Mouse (Mus musculus) cerebellum, adult 18-20 months (tissue): ENCODE measurements around the gene Olfr310.

Experiments
- DNase-seq, 2 experiments: peaks; one replicate each; pipeline ENCODE4 v3.0.0; 2021

Olfr310 gene

DNA sequence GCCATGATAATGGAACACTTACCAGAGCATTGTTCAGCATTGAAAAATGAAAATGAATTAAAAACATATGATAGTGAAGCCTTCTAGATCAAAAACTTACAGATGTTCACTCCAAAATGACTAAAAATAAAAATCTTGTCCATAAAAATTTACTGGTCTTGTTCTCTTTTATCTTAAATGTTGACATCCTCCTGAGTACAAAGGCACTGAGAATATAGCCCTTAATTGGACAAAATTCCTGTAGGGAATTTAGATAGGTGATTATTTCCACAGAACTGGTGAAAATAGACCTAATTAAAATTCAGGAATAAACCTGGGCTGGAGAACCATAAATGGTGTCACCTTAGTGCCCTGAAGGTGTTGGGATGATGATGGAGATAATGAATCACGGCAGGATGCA is at the start of gene Olfr310:
Gene Olfr310, minus strand, starts transcription at position 101 of the 400 bp plus-strand sequence.
- no peak for DNase-seq

GRCm38 (mm10) chr7:86325530-86325929 is 48.6 kb upstream of the Olfr310 start, which contains the start of gene Olfr308:
Gene Olfr308, minus strand, starts transcription at chr7:86325630.
- no peak for DNase-seq

DNA sequence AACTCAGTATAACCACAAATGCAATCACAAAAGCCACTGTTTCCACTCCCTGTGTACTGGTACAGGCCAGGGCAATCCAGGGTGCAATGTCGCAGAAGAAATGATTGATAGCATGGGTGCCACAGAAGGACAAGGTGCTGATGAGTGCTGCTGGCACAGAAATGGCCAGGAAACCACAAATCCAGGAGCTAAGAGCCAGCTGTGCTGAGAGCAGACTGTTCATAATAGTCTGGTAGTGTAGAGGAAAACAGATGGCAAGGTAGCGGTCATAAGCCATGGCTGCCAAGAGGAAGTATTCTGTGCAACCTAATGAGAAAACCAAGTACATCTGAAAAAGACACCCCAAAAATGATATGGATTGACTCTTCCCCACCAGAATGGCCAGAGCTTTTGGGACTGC is 44.4 kb upstream of the Olfr310 start:
- no peak for DNase-seq

DNA sequence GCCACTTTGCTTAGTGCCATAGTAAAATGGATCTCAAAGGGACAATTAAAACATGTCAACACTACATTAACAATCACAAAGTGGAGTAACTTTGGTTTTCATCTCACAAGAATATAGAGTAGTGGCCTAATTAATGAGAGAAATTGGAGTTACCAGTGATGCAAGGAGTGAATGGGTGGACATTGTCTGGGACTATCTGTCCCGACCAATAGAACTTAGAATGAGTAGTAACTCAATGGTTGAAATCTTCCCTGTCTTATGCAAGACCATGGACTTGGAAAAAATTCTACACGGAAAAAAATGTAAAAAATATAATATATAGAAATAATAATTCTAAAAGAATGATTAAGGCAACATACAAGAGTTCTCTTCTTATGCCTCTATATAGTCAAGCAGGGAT is 36.6 kb upstream of the Olfr310 start, which contains the start of gene Olfr309:
Gene Olfr309, minus strand, starts transcription at position 101 of the 400 bp plus-strand sequence.
- no peak for DNase-seq

GRCm38 (mm10) chr7:86246208-86246607 is 30.8 kb downstream of the Olfr310 start, which contains the start of gene Vmn2r76:
Gene Vmn2r76, minus strand, starts transcription at chr7:86246308.
- DNase-seq = no peak
